Mouse (Mus musculus) cerebellum, postnatal 10 days (tissue): ENCODE data around the gene Hcfc2.

Source experiments
- DNase-seq, 2 experiments: peaks; one replicate each; pipeline ENCODE4 v3.0.0; 2021; ENCODE audit warnings: mixed read lengths in 2 of 2

Hcfc2 gene

DNA sequence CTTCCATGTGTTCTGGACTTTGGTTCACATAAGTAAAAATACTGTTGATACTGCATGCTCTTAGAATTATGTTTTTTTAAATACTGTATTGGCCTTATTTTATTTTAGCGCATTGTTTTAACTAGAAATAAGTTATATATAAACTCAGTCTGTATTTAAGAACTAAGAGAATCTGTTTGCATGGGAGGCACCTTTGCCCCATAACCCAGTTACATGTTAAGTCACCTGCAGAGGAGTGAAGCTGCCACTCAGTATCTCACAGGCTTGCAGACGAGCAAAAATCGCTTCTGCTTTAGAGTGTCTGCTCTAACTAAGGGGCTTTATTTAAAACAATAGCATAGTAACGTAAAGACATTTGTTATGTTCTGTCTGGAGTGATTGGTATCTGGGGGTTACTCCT, 45.9 kb downstream of the Hcfc2 start:
- no peak for DNase-seq

DNA sequence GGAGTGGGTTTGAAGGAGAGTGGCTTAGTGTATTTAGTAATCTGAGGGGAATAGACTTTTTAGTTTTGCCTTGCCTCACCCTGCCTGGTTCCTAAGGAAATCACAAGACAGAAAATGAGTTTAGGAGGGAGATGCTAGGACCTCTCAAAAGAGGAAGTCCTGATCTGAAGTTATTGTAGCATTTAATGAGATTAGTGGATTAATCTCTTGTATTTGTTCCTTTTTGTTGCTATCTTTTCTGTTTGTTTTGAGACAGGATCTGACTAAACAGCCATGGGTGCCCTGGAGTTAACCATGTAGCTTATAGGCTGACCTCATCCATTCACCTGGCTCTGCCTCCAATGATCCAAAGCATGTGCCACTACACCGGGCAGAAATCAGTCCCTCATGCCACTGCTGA, 46.6 kb downstream of the Hcfc2 start:
- no peak for DNase-seq

DNA sequence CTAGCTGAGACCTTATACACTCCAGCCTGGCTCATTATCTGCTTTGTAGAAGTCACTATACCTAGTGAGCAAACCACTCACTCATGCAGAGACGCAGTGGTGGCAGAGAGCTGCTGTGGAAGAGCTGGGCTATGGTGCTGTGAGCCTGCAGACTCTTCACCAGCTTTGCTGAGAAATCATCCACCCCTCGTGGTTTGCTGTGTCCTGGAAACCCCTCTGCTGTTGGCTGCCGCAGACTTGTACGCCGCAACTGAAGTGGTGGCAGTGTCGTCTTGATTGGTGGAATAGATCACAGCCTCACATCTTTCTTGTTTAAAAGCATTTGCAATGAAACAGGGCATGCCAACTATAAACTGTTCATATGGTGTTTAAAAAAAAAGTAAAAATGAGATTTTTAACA, 48.3 kb downstream of the Hcfc2 start:
- no peak for DNase-seq

DNA sequence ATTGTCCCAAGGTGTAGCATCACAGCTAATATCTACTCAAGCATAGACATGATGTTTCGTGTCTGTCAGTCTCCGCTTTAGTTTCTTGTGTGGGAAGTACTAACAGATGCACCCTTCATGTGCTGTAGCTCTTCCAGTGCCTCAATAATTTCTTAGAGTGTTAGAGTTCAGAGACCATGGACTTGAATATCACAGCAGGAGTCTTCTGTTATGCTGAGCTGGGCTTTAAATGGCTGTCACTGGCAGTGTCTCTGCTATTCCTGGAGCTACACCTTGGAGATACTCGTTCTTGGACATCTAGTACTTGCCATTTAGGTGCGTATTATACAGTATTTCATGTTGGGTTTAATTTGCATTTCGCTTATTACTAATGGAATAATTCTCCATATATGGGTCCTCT, 49.3 kb downstream of the Hcfc2 start:
- DNase-seq, result no peak

DNA sequence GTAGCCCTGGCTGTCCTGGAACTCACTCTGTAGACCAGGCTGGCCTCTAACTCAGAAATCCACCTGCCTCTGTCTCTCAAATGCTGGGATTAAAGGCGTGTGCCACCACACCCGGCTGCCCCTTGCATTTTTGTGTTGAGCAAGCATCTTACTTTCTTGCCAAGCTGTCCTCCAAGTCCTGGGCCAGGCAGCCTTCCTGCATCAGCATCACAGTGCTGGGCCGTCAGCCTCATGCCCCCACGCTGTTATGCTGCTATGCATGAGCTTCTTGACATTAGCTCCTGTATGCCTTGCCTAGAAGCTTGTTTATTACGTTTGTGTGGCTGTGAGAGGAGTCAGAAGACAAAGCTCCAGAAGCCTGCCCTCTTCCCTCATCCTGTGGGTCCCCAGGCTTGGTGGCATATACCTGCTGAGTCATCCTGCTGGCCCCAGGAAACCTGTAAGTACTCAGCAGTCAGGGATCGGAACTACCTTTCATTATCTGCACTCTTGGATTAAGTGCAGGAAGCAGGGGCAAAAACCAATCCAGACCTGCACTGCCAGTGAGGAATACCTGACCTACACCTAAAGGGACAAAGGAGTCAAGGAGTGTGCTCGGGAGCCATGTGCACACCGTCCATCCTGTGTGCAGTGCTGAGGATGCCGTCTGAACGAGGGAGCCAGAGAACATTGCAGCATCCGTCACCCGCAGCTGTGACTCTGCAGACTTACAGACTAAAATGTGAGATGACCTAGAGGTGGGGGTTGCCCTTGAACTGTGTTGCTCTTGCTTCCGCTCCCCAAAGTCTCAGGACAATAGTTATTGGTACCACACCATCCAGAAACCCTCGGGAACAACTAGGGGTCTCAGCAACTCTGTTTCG, 51.3 kb downstream of the Hcfc2 start:
- no peak for DNase-seq

DNA sequence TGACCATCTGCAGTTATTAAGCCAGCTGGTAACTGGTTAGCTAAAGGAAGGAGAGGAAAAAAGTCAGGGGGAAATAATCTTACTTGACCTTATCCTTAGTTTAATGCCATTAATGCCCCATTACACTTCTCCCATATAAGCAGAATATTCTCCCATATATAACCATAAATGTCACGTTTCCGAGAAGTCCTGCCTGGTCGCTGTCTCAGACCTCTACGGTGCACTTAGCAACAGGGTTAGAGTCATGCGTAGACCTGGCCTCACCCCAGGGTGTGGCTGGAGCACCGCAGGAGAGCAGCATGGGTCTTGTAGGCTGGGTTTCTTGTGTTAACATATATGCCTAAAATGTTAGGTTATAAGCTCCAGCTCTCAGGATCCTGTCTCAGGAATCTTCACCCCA, 54.8 kb downstream of the Hcfc2 start:
- no peak for DNase-seq

DNA sequence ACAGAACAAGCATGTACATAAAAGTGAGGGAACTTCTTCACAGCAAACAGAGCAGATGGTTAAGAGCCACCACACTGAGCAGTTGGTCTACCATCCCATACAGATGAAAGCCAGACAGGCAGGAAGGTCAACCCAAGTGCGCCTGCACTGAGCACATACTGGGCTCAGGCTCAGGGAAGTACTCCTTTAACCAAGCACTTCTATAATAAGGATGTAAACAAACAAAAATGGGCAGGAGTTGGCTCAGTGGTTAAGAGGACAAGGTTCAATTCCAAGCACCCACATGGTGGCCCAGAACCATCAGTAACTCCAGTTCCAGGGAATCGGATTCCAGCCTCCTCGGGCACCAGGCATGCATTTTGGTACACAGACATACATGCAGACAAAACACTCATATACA, 57.0 kb downstream of the Hcfc2 start:
- DNase-seq, result no peak

DNA sequence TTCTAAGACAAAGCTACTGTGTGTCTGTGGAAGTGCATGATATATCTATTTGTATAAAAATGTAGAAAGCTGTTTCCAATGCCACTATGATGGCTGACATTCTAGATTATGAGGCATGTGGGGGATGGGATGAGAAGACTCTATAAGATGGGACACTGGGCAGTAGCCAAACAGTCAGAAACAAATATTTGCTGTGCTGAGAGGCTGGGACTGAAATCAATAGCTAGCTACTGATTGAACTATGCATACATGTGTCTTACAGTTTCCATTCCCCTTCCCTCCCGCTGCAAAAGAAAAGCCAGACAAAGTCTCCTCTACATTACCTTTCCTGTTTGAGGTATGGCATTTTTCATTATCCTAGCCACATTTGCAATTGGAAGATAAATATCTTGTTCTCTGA, 58.7 kb downstream of the Hcfc2 start:
- DNase-seq, result no peak

DNA sequence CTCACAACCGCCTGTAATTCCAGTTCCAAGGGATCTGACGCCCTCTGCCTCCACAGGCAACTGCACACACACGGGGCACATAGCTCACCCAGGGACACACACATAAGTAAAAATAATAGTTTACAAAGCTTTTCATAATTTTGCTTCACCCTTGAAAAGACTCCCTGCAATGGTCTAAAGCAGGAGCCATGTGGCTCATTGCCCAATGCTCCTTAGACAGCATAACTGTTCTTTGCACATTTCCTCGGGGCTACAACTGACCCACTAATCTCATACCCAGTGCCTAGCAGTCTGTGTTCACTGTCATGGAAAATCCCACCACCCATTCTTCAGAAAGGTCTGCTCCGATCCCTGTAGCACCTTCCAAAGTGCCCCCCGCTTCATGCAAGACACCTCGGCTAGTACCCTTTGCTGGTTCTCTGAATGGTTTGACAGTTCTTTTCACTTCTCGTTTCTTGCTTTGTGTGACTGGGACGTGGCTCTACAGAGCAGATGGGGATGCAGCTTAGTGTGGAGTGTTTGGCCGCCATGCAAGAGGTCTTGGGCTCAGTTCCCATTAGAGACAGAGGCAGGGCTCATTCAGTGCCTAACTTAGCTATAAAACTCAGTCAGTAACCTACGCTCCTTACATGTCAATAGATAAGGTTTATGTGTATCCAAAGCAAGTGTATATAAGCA, 59.4 kb downstream of the Hcfc2 start:
- peak; percentile 64 to 71 for DNase-seq

DNA sequence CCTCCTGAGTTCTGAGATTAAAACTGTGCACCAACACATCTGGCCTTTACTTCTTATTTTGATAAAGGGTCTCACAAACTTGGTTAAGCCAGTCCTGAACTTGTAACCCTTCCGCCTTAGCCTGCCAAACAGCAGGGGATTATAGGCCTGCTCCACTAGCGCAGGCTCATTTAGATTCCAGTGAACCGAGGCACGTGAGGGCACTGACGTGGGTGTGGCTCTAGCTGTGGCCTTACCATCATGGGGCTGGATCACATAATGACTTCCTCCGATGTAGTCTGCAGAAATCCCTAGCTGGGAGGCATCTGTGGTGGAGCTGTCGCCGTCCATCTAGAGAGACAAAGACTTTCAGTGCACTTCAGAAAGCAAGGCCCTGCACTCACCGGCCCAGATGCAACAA, 60.5 kb downstream of the Hcfc2 start:
- DNase-seq, result no peak

DNA sequence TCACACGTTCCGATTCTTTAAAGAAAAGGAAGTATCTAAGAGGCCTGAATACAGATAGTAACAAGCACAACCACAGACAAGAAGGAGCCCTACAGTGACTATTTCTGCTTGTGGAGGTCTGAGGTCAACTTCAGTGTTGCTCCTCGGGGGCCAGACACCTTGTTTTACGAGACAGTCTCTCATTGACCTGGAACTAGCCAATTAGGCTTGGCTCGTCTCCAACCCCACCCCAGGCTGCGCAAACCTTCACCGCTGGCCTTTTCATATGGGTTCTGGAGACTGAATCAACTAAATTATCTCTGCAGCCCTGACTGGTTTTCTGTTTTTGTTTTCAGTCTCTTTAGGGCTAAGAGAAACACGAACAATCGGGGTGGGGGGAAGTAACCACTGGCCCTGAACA, 61.4 kb downstream of the Hcfc2 start:
- DNase-seq, result peak; percentile 53 to 59

DNA sequence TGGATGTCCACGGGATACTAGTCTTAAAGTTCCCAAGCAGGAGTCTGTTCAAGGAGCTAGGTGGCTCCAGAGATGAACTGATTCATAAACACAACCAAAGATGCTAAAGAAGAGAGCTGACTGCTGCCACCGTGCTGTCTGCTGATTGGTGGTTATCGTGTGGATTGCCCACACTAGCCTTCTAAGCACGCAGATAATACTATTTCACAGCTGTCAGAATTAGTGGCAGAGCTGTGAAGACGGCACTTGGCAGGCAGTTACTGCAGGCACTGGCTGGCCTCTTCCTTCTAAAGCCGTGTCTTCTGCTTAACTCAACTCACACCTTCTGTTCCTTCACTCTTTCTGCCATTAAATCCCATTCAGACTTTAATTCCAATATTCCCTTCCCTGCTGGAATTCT, 62.4 kb downstream of the Hcfc2 start:
- DNase-seq, result peak; percentile 33 to 54

DNA sequence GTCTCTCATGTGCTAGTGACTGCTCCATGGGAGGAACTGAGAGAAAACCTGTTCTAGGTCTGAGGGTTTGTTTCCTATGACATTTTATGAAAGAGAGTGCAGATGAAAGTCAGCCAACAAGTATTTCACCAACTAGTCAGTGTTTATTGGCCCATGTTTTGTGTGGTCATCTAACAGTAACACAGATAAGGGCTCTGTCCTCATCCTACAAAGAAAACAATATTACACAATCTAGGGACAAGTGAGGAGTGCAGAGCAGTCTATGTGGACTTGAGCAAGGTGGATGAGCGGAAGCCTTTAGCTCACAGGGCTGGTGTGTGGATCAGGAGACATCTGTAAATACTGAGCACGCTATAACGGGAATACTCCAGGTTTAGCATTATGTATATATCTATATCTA, 62.9 kb downstream of the Hcfc2 start:
- no peak for DNase-seq

DNA sequence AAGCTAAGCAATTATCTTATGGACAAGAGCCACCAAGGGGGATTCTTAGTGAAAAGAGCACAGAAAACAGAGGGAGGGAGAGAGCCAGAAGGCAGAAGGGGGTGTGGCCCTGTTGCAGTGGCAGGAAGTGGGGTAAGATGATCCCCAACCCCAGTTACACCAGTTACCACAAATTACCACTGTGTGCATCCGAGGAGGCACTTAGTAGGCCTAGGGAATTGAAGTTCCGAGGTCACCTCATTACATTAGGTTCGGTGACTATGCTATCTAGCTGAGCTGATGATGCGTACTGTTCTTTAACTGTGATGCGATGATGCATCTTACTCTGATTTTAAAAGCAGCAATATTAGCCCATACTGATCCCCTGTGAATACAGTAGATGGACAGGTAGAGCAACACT, 63.7 kb downstream of the Hcfc2 start:
- no peak for DNase-seq

DNA sequence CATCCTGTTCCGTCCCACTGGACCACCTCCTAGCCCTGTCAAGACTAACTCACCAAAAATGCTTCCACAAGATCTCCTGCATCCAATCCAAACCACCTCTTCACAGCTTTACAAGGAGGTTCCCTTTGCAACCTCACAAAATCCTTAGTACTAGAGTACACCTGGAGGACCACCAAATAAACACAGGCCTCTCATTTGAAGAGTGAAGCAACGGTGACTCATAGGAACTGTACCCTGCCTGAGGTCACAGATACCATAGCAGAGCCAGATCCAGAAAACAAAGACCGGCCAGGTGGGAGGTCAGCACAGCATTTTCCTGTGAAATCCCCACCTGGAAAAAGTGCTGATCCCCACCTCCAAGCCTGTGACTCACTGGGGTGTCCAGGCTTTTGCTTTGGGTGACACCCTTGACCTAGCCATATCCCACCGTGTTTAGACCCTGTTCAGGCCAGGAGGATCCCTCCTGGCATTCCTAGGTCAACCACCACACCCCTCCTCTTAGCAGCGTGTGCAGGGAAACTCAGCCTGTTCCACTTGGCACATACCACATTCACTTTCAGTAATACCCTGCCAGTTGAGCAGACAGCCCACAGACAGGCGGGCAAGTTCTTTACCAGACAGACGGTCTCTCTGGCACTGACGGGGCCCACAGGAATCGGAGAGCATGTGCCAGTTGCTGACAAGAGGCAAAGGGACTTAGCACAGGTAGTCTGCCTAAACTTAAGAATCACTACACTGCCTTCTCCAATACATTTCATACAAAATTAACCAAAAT, 65.3 kb downstream of the Hcfc2 start:
- DNase-seq, result peak; percentile 74 to 90

DNA sequence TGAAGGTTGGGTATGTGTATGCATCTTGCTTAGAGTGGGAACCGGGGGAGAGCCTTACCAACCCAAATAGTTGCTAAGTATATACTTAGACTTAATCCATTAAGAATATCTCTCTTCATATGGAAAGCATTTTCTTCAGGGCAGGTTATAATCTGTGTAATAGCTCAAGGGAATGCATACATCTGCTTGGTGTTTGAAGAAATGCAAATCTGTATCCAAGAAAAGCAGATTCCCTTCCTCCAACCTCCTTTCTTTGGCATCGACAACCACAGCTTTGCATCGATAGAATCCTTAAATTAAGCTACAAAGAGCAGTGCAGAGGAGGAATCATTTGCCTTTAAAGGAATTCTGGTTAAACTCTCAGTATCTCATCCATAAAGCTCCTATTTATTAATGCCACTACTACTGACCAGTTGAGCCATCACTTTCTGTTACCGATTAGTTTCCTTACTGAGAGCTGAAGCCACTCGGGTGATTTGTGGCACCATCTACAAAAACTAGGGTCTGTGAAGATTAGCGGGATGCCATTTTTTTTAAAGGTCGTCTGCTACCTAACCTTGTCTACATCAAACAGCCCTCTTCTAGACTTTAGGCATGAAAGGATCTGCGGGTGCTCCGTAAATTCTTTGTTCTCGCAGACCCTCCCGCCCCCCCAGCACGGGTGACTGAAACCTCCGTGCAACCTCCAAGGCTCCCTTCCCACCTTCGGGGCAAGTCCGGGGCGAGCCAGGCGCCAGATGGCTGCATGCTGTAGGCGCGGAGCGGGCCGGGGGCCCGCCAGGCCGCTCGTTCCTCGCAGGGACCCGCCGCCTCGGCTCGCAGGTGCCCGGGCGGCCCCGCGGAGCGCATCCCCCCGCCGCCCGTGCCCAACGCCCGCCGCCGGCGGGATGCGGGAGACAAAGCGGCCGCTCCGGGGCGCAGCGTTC, 67.1 kb downstream of the Hcfc2 start:
- DNase-seq, result peak; percentile 79 to 80

DNA sequence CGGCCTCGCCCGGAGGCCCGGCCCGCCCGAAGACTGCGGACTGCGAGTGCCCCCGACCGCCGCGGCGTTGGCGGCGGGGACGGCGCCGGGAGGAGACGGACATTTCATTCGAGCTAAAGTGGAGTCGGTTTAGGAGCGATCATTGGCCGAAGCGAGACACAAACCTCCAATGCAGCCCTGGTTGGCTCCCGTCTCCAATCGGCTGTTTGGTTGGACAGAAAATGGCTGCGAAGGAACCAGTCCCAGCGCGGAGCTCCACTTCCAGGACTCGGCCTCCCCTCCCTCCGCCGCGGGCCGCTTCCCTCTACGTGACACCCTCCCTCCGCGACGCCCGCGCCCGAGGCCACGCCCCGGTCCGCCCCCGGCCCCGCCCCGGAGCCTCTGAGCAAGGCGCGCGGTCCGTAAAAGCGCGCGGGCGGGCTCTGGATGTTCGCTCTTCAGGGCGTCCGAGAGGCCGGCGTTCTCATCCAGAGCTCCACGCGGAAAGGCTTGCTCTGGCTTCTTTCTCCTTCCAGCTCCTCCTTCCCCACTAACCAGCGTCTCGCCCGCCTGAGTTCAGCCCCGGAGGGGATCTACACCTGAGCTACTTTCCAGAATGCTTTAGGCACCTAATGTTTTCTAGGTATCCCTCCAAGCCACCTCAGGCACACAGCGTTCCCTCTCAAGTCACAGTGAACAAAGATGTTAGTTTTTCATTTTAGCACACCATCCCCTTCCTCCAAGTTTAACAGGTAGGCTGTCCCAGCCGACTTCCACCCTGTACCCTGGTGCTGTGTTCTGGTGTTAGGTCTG, 68.1 kb downstream of the Hcfc2 start, which contains the start of gene Nfyb:
TSS of gene Nfyb (minus strand) at position 305 of the 792 bp plus-strand sequence.
- peak; percentile 99 for DNase-seq

DNA sequence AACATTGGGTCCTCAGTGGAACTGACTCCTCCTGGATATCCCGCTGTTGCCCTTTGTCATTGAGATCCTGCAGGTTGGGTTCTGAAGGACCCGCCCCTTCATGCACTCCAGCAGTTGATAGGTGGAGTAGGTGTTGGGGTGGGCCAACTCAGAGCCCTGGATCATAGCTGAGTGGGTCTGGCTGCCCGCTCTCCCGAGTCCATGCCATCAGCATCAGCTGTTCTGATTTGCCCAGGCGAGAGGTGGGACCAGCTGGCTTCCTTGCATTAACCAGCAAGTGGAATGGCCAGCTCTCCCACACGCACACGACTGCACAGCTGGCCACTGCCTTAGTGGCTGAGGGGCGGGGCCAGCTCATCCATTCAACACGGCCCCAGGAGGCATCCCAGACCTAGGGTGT, 72.9 kb downstream of the Hcfc2 start:
- DNase-seq, result peak; percentile 30 to 37

DNA sequence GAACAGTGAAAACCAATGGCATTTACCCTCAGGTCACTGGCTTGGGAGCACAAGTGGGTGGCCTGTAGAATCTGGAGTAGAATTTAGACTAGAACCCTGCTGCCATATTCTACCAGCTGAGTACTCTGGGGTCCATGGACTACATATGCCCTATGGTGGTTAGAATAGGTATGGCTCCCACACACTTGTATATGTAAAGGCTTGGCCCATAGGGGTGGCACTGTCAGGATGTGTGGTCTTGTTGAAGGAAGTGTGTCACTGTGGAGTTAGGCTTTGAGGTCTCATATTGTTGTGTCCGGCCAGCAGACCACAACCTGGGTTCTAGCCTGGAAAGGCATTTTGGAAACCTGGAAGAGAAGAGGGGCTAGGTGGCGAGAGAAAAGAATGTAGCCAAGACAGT, 74.8 kb downstream of the Hcfc2 start:
- no peak for DNase-seq

DNA sequence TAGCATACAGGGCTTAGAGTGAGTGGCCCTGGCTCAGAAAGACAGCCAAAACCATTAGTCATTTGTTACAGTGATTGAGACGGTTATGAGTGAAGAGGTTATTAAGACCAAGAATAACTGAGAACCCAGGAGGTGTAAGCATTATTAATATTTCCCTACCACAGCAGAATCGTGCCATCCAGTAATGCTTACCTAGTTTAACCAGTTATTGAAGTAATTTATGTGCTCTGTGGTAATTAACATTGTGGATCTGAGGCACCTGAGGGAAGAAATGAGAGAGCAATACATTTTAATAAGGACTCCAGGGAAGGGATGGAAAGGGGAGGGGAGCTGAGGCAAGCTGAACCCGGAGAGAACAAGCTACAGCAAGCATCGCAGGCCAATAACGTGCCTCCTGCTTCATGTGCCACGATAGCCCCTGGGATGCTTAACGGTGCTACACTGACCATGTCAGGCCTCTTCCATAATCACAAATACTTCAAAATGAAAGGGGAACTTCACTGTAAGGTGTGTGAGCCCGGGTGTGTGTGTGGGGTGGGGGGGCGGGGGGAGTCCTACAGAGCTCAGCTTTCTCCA, 75.7 kb downstream of the Hcfc2 start:
- DNase-seq, result no peak

DNA sequence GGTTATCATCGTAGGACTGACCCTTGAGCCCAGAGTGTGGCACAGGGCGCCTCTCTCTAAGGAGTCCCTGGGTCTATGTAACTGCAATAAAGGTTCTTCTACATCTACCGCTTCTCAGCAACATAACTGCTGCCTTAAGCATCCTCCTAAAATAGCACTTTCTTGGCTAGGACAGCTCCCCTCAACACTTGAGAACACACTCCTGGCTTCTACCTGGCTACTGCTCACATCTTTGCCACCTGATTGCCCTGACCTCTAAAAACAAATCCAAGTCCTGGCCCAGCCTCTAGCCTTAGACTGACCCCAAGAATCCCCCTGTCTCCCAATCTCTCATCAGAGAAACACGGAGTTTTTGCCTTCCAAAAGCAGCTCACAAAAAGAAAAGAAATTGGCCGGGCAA, 78.9 kb downstream of the Hcfc2 start:
- DNase-seq, result no peak
